Mouse (Mus musculus) adrenal gland, adult (tissue): Measurements from ENCODE around the gene Ctps2.

Experiments used
- DNase-seq, 2 experiments: peaks; one replicate each; pipeline ENCODE4 v3.0.0; 2022 to 2023; ENCODE audit warnings: low spot score in 1 of 2; ENCODE audit not compliant: inconsistent age in 2 of 2

Ctps2 gene

GRCm38 (mm10) chrX:162967456-162967855, 66.4 kb downstream of the Ctps2 start:
- DNase-seq: no peak

- no peak for DNase-seq
Observed at GRCm38 (mm10) chrX:162976194-162976593, 75.2 kb downstream of the Ctps2 start.

GRCm38 (mm10) chrX:162986876-162987495, 85.9 kb downstream of the Ctps2 start:
- no peak for DNase-seq

GRCm38 (mm10) chrX:162991396-162991795, 90.4 kb downstream of the Ctps2 start:
- peak in 1 of 2 experiments; percentile 4 for DNase-seq

GRCm38 (mm10) chrX:162992121-162992520, 91.1 kb downstream of the Ctps2 start:
- peak; percentile 10 to 38 for DNase-seq

GRCm38 (mm10) chrX:163027864-163028263, 126.8 kb downstream of the Ctps2 start:
- DNase-seq: no peak

- no peak for DNase-seq
Observed at GRCm38 (mm10) chrX:163038767-163039166, 137.7 kb downstream of the Ctps2 start.

GRCm38 (mm10) chrX:163042771-163043170, 141.7 kb downstream of the Ctps2 start:
- DNase-seq: no peak

- DNase-seq: no peak
Observed at GRCm38 (mm10) chrX:163063936-163064335, 162.9 kb downstream of the Ctps2 start.
